Mouse (Mus musculus): Measurements from ENCODE around the gene Nme7. TPM values are rescaled to one million over a fixed set of nuclear protein-coding genes. Genes with fewer than 3 reads are reported as not detected.

Nme7 gene
- total and polyA plus RNA-seq, 3 experiments, result 23.5 to 33.2 (median 25.3) TPM

GRCm38 (mm10) chr1:164418320-164418719 is 114.4 kb downstream of the Nme7 start:
- H3K9ac ChIP-seq (ENCODE audit: insufficient read depth, low read depth), result no peak overlapping the region
- no peak overlapping the region for H3K27ac ChIP-seq (ENCODE audit: insufficient read depth, low read depth)
- no peaks in the 10 kb centered on the region for H3K79me2 ChIP-seq (replicated peaks; ENCODE audit: control insufficient read depth, extremely low read depth, insufficient read depth, poor library complexity, severe bottlenecking)
- H3K4me2 ChIP-seq (ENCODE audit: insufficient read depth, low read depth, poor library complexity, severe bottlenecking), result no peak overlapping the region
- dilution Hi-C loops (cut with MboI; ENCODE audit: extremely low pct_ligation_motif_present, extremely low pct_unique_long_range_greater_than_20kb, low sequenced_read_pairs), result no loop called here
- H3K4me3 ChIP-seq (replicated peaks in 1 of 3; ENCODE audit: low read depth in 2 of 3, low read length in 2 of 3, poor library complexity in 1 of 3), result no peak overlapping the region
- H3K4me1 ChIP-seq (ENCODE audit: control insufficient read depth in 1 of 2, insufficient read depth in 2 of 2), result no peaks in the 10 kb centered on the region
- H3K9me3 ChIP-seq (replicated peaks; ENCODE audit: low read length), result no peaks in the 10 kb centered on the region
- H3K27me3 ChIP-seq (replicated peaks), result no peaks in the 10 kb centered on the region
- peaks cover 0 to 5% of the 10 kb centered on the region in 2 experiments for H3K36me3 ChIP-seq (replicated peaks in 1 of 2; ENCODE audit: control insufficient read depth in 1 of 2, insufficient read depth in 1 of 2, low read length in 1 of 2)
- in situ Hi-C loops (cut with MboI; ENCODE audit: low pct_ligation_motif_present, low pct_unique_long_range_greater_than_20kb, low sequenced_read_pairs), result no loop called here
- TF ChIP-seq KAT2A (IDR thresholded peaks at IDR 0.05; ENCODE audit: insufficient replicate concordance, low read length) (no peak), IRF4 (IDR thresholded peaks at IDR 0.05; ENCODE audit: low read depth, low read length) (no peak)
- no peak for DNase-seq (ENCODE audit: extremely low read depth)

- H3K4me3 ChIP-seq (replicated peaks in 1 of 3; ENCODE audit: low read depth in 2 of 3, low read length in 2 of 3, poor library complexity in 1 of 3), result no peak overlapping the region
- no peak overlapping the region for H3K4me2 ChIP-seq (ENCODE audit: insufficient read depth, low read depth, poor library complexity, severe bottlenecking)
- dilution Hi-C loops (cut with MboI; ENCODE audit: extremely low pct_ligation_motif_present, extremely low pct_unique_long_range_greater_than_20kb, low sequenced_read_pairs), result no loop called here
- DNase-seq (ENCODE audit: extremely low read depth), result no peak
- H3K27ac ChIP-seq (ENCODE audit: insufficient read depth, low read depth), result no peak overlapping the region
- H3K36me3 ChIP-seq (replicated peaks in 1 of 2; ENCODE audit: control insufficient read depth in 1 of 2, insufficient read depth in 1 of 2, low read length in 1 of 2), result peaks cover 0 to 2% of the 10 kb centered on the region in 2 experiments
- in situ Hi-C loops (cut with MboI; ENCODE audit: low pct_ligation_motif_present, low pct_unique_long_range_greater_than_20kb, low sequenced_read_pairs), result no loop called here
- no peak overlapping the region for H3K9ac ChIP-seq (ENCODE audit: insufficient read depth, low read depth)
- no peaks in the 10 kb centered on the region for H3K4me1 ChIP-seq (ENCODE audit: control insufficient read depth in 1 of 2, insufficient read depth in 2 of 2)
- TF ChIP-seq TCF12 (IDR thresholded peaks at IDR 0.05; ENCODE audit: low read depth, low read length), result no peak
- TF ChIP-seq MAX (IDR thresholded peaks at IDR 0.05; ENCODE audit: low read length), result no peak
- no peak for TF ChIP-seq CHD2 (IDR thresholded peaks at IDR 0.05; ENCODE audit: low read length)
- no peak for TF ChIP-seq KAT2A (IDR thresholded peaks at IDR 0.05; ENCODE audit: insufficient replicate concordance, low read length)
- TF ChIP-seq ZMIZ1 (IDR thresholded peaks at IDR 0.05; ENCODE audit: low read depth, low read length), result no peak
- no peak for TF ChIP-seq PAX5 (IDR thresholded peaks at IDR 0.05; ENCODE audit: low read length)
- TF ChIP-seq HCFC1 (IDR thresholded peaks at IDR 0.05; ENCODE audit: low read depth, low read length), result no peak
- no peak for TF ChIP-seq POLR2A (IDR thresholded peaks at IDR 0.05; ENCODE audit: low read depth, low read length)
- no peaks in the 10 kb centered on the region for H3K9me3 ChIP-seq (replicated peaks; ENCODE audit: low read length)
- H3K79me2 ChIP-seq (replicated peaks; ENCODE audit: control insufficient read depth, extremely low read depth, insufficient read depth, poor library complexity, severe bottlenecking), result no peaks in the 10 kb centered on the region
- H3K27me3 ChIP-seq (replicated peaks), result no peaks in the 10 kb centered on the region
Measured at GRCm38 (mm10) chr1:164419401-164419800, 115.5 kb downstream of the Nme7 start.

- TF ChIP-seq JUN (IDR thresholded peaks at IDR 0.05; ENCODE audit: insufficient read depth, low read depth, low read length) (no peak), PAX5 (IDR thresholded peaks at IDR 0.05; ENCODE audit: low read length) (no peak), MEF2A (IDR thresholded peaks at IDR 0.05; ENCODE audit: borderline replicate concordance, low read depth, low read length) (no peak), MXI1 (IDR thresholded peaks at IDR 0.05; ENCODE audit: low read depth, low read length) (no peak), HCFC1 (IDR thresholded peaks at IDR 0.05; ENCODE audit: low read depth, low read length) (no peak), NELFE (IDR thresholded peaks at IDR 0.05; ENCODE audit: low read depth, low read length) (no peak), RAD21 (IDR thresholded peaks at IDR 0.05; ENCODE audit: low read depth, low read length) (no peak), RCOR1 (conservative IDR thresholded peaks at IDR 0.05; ENCODE audit: low read depth, low read length) (no peak), MAX (IDR thresholded peaks at IDR 0.05; ENCODE audit: low read length) (no peak), ELF1 (IDR thresholded peaks at IDR 0.05; ENCODE audit: low read depth, low read length) (no peak), ETS1 (conservative IDR thresholded peaks at IDR 0.05; ENCODE audit: low read depth, low read length) (no peak), ZMIZ1 (IDR thresholded peaks at IDR 0.05; ENCODE audit: low read depth, low read length) (no peak), UBTF (IDR thresholded peaks at IDR 0.05; ENCODE audit: low read depth, low read length) (no peak)
- no peaks in the 10 kb centered on the region for H3K9me3 ChIP-seq (replicated peaks; ENCODE audit: low read length)
- no peak overlapping the region for H3K27ac ChIP-seq (ENCODE audit: insufficient read depth, low read depth)
- H3K79me2 ChIP-seq (replicated peaks; ENCODE audit: control insufficient read depth, extremely low read depth, insufficient read depth, poor library complexity, severe bottlenecking), result no peaks in the 10 kb centered on the region
- H3K4me1 ChIP-seq (ENCODE audit: control insufficient read depth in 1 of 2, insufficient read depth in 2 of 2), result no peaks in the 10 kb centered on the region
- in situ Hi-C loops (cut with MboI; ENCODE audit: low pct_ligation_motif_present, low pct_unique_long_range_greater_than_20kb, low sequenced_read_pairs) (no loop called here), dilution Hi-C loops (cut with MboI; ENCODE audit: extremely low pct_ligation_motif_present, extremely low pct_unique_long_range_greater_than_20kb, low sequenced_read_pairs) (no loop called here)
- H3K9ac ChIP-seq (ENCODE audit: insufficient read depth, low read depth), result no peak overlapping the region
- peaks cover 0 to 2% of the 10 kb centered on the region in 2 experiments for H3K36me3 ChIP-seq (replicated peaks in 1 of 2; ENCODE audit: control insufficient read depth in 1 of 2, insufficient read depth in 1 of 2, low read length in 1 of 2)
- no peak overlapping the region for H3K4me2 ChIP-seq (ENCODE audit: insufficient read depth, low read depth, poor library complexity, severe bottlenecking)
- no peaks in the 10 kb centered on the region for H3K27me3 ChIP-seq (replicated peaks)
- DNase-seq (ENCODE audit: extremely low read depth), result no peak
- no peak overlapping the region for H3K4me3 ChIP-seq (replicated peaks in 1 of 3; ENCODE audit: low read depth in 2 of 3, low read length in 2 of 3, poor library complexity in 1 of 3)
Measured at GRCm38 (mm10) chr1:164420623-164421354, 116.9 kb downstream of the Nme7 start.

Data from CH12.LX (cell line).